Mouse (Mus musculus) megakaryocyte, embryonic 14.5 days (primary cell): Measurements from ENCODE around the gene Clca4a.

Experiments used
- FLI1 ChIP-seq: IDR thresholded peaks from 2 replicates; pipeline ENCODE4 v1.6.1; 2012; ENCODE audit warnings: low read length, inconsistent platforms, mixed read lengths
- GATA1 ChIP-seq: IDR thresholded peaks from 3 replicates; pipeline ENCODE4 v1.6.1; 2012; ENCODE audit warnings: mixed read lengths, low read length, inconsistent platforms, borderline replicate concordance

DNA sequence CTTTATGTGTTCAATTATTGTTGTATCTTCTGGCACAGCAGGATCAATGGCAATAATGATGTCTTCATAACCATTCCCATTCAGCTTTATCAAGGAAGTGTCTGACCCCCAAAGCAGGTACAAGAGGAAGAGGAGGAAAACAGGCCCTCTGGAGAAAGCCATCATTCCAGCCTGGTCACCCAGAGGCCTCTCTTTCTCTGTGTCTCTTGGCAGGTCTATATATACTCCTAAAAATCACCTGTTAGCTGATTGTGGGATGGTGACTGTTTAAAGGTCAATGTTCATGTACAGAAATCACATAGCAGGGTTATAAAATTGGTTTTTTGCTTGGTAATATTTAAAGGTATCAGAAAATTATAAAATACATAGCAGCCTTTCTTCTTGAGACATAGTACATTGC, 42.5 kb downstream of the Clca4a start, which contains the start of gene Clca4b:
- no peak for TF ChIP-seq GATA1
- TF ChIP-seq FLI1 = no peak
